Mouse (Mus musculus) left cerebral cortex, postnatal 25 days (tissue): ENCODE results near the gene Fignl2. TPM values are rescaled to one million over a fixed set of nuclear protein-coding genes. Genes with fewer than 3 reads are reported as not detected.
"Not testable (repeated sequence)": the region's sequence is repeated elsewhere in the genome, so short reads cannot be mapped to it uniquely, and the experiment has no call there.

Experiments used
- DNase-seq, 2 experiments: peaks; one replicate each; pipeline ENCODE4 v3.0.0; 2022; ENCODE audit warnings: low spot score in 2 of 2, mixed read lengths in 1 of 2
- intact Hi-C: fragments of 180-260 bp; cut with DNase I; formaldehyde crosslinking; loops from one replicate; pipeline ENCODE4 v1.15.1; 2025
- total RNA-seq, 2 experiments: library from RNA; stranded (reverse); gene quantifications; 2 replicates each; pipeline ENCODE4 v1.2.3; 2021

Gene Fignl2
- 1 to 10 TPM; 1.5 to 1.8 TPM for total RNA-seq

DNA sequence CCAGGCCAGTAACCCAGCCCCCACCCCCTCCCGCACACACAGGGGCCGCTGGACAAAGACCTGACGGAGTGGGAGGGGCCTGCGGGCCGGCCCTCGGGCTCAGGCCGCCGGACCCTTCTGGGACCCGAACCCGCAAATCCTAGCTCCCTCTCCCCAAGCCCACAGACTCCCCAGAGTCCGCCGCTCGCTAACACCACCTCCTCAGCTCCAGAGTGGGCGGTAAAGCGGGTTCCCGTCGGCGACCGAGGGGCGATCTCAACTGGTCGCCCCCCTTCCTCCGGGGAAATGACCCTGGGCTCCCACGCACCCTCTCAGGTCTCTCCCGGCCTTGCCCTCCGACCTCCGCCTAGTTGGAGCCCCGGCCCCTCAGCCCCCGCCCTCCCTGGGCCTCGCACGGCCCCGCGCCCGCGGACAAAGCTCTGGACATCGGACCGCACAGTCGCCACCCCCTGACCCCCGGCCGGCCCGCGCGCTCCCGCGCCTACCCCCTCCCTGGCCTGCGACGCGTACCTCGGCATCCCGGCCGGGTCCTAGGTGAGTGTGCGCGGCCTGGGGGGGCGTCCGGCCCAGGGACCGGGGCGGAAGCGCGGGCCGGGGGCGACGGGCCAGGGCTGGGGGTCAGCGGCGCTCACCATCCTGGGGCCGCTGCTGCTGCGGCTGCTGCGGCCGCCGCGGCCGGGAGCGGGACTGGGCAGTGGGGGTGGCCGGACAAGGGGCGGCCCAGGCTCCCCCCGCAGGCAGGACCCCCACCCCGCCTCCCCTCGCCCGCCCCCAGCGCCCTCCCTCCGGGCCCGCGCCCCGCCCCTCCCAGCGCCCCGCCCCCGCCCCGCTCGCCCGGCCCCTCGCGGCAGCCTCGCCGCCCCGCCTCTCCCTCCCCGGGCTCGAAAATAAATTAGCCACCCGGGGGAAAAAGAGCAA lies at the start of gene Fignl2:
TSS of gene Fignl2 (minus strand) at position 755 of the 918 bp plus-strand sequence.
- no peak for DNase-seq
- intact Hi-C loops, result no loop called here

DNA sequence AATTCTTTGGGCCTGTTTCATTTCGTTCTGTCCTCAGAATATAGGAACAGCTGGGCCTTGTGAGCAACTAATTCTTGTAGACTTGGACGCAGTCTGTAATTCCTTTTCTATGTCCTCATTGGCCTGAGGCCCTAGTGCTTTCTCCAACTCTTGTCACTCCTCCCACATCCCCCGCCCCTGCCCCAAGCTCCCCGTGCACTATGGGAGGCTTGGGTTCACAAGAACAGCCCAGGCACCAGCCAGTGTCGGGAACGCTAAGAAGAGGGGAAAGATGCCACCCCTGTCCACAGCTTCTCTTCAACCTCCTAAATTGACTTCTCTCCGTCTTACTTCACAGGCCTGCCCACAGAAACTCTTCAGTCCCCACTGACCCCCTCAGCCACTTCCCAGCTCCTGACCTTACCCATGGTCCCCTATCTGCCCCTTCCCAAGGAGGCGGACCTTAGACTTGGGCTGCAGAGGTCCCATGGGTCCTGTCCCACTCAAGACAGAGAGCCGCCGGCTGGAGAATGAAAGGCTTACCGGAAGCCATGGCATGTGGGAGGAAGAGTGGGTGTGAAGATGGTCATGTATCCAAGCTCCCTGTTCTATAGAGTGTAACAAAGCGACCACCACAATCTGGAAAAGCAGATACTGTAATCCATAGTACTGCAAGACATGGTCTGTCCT lies 48.6 kb upstream of the Fignl2 start:
- no peak for DNase-seq
- intact Hi-C loops, result no loop called here

GRCm38 (mm10) chr15:101125561-101125960 lies 47.2 kb upstream of the Fignl2 start:
- no peak for DNase-seq
- intact Hi-C loops, result no loop called here

DNA sequence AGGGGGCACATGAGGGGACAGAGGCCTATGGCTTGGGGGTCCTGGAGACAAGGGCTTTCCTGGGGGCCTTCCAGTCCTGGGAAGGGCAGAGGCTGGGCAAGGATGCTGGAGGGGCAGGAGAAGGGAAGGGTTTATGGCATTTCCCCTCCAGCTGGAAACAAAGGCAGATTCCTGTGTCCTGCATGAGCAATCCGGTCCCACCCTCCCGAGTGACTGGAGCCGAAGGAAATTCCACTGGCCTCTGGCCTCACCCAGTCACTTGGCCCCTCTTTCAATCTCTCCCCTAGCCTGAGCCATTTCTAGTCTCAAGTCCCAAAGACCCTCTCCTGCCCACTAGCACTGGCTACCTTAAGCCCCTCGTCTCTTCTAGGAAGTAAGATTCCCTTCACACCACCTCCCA lies 44.8 kb upstream of the Fignl2 start:
- DNase-seq, result no peak
- intact Hi-C loops, result no loop called here

- DNase-seq, result no peak
- intact Hi-C loops, result no loop called here
Measured at GRCm38 (mm10) chr15:101122290-101122589, 43.9 kb upstream of the Fignl2 start.

- intact Hi-C loops, result no loop called here
- DNase-seq, result no peak
Measured at GRCm38 (mm10) chr15:101121411-101122289, 43.3 kb upstream of the Fignl2 start.

DNA sequence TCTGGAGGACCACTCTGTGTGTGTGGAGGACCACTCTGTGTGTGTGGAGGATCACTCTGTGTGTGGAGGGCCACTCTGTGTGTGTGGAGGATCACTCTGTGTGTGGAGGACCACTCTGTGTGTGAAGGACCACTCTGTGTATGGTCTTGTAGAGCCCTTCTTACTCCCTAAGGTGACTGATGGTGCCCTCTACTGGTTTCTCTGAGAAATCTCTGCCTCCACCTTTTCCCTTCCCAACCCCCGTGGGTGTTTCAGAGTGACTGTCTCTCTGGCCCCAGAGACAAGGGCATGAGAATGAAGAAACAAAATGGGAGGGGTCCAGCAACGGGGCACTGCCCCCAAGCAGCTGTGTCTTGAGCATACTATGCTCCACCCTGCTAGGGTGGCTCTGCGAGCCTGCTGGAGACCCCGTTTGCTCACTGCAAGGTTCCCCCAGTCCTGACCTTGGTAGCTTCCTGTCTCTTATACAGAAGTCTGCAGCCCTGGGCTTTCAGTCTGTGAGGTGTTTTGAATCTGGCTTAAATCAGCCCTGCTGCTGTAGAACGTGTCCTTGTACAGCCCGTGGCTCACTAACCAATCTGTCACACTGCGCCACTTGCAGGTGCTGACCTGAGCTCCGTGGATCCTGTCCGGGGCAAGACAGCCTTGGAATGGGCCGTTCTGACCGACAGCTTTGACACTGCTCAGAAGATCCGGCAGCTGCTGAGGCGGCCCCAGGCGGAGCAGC lies 40.2 kb upstream of the Fignl2 start:
- DNase-seq, result no peak

DNA sequence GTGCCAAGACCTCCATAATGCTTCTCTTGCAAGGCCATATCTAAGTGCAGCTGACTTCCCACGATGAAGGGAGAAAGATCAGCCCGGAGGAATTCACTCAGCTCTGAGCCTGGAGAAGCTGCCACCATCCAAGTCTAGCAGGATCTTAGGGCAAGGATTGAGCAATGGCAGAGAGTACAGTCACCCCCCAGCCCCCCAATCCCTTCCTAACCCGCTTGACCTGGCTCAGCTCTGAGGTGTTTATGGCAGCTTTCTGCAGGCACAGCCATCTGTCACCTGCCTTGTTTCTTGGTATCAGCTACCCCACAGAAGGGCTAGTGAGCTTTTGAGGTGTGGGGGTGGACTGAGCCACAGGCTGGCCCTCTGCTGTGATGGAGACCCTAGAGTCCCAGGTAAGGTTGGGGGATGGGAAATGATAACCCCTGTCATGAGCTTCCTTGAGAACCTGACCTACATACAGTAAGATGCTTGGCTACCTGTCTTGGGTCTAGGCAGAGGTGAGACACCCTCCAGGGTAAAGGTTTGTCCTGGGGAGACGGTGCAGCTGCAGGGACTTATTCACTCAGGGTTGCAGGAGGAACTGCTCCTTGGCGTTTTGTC lies 37.2 kb upstream of the Fignl2 start, which contains the start of gene Ankrd33:
TSS of gene Ankrd33 (plus strand) at position 245 of the 600 bp plus-strand sequence.
- DNase-seq, result no peak
- intact Hi-C loops, result no loop called here

More for the DNA sequence above, 40.2 kb upstream of the Fignl2 start:
- intact Hi-C loops, result no loop called here

DNA sequence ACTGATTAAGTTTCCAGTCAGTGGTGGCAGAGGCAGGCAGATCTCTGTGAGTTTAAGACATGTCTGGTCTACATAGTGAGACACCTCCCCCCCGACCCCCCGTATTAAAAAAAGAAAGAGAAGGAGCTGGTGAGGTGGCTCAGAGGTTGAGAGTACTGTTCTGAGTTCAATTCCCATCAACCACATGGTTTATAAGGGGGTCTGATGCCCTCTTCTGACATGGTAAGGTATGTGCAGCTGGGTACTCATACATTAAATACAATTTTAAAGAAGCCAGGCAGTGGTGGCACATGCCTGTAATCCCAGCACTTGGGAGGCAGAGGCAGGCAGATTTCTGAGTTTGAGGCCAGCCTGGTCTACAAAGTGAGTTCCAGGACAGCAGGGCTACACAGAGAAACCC lies 35.4 kb upstream of the Fignl2 start:
- intact Hi-C loops, DNase-seq: not testable (repeated sequence)

DNA sequence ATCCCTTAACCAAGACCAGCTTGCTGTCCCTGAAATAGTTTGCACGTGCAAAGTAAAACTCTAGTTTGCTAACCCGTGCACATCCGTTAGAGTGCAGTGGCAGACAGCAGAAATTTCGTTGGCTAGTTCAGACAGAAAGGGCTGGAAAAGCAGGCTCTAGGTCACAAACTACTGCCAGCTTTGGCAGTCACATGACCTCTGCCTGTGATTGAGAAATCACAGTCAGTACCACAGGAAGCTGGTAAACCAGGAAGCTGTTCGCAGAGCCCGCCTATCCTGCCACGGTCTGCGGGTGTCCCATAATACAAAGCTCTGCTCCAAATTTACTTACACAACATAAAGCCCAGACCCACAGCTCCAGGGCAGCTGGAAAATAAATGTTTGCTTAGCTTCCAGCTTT lies 34.8 kb upstream of the Fignl2 start:
- no peak for DNase-seq
- intact Hi-C loops, result no loop called here

DNA sequence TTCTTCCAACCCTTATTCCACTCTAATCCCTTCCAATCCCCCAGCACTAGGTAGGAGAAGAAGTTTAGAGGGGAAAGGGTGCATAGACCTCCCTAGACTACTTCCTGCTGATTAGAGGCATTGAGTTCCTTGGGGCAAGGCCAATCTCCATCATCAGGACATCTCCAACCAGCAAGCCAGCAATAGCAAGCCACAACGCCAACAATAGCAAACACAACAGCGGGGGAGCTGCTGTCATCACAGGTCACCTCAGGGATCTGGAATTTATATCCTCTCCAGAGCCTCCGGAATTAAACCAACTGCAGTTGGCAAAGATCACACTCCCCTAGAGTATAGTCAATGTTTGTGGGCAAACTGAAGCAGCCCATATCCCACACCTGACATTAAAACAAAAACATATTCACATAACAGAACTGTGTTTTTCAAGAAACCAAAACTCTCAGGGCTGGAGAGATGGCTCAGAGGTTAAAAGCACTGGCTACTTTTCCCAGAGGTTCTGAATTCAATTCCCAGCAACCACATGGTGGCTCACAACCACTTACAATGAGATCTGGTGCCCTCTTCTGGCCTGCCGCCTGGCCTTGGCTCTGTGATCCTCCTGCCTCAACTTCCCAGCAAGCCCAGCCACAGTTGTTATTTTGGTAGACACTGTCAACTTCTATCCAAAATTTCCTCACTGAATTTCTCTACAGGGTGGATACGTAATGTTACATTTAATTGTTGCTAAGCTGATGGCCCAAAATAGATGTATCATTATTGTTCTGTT lies 29.7 kb upstream of the Fignl2 start:
- intact Hi-C loops, result no loop called here
- DNase-seq, result no peak

GRCm38 (mm10) chr15:101106011-101106410 lies 27.6 kb upstream of the Fignl2 start:
- DNase-seq, result no peak
- intact Hi-C loops, result no loop called here

DNA sequence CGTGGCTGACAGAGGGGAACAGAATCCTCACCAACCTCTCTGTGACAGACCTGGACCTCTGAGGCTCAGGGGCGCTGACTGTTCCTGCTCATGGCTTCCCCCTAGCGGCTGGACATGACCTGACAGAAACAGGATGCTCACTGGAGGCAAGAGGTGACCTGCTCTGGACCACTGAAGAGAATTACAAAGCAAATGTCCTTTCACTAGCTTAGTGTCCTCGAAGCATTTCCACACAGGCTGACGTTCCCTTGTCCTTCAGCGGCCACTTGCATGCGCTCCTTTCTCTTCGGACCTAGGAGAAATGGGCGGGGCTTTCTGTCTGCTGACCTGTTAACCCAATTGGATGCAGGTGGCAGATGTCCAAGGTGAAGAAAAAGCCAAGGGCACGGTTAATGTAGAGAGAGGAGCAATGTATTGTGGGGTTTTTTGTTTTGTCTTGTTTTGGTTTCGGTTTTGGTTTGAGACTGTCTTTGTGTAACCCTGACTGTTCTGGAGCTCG lies 27.2 kb upstream of the Fignl2 start:
- intact Hi-C loops, result no loop called here
- DNase-seq, result peak; percentile 31 to 57

GRCm38 (mm10) chr15:101103605-101104304 lies 25.4 kb upstream of the Fignl2 start:
- intact Hi-C loops, result no loop called here
- DNase-seq, result no peak

GRCm38 (mm10) chr15:101100996-101101395 lies 22.6 kb upstream of the Fignl2 start:
- intact Hi-C loops, result no loop called here
- DNase-seq, result no peak

GRCm38 (mm10) chr15:101097985-101098651 lies 19.8 kb upstream of the Fignl2 start:
- no peak for DNase-seq
- intact Hi-C loops, result no loop called here

GRCm38 (mm10) chr15:101095392-101095791 lies 17.0 kb upstream of the Fignl2 start:
- intact Hi-C loops, result no loop called here
- DNase-seq, result no peak
